Mouse (Mus musculus): ENCODE measurements around the gene Gm10718.
"Not testable (repeated sequence)": the region's sequence is repeated elsewhere in the genome, so short reads cannot be mapped to it uniquely, and the experiment has no call there.

- TF ChIP-seq GATA1 (IDR thresholded peaks at IDR 0.05; ENCODE audit: borderline replicate concordance, low read length); FLI1 (IDR thresholded peaks at IDR 0.05; ENCODE audit: low read length): not testable (repeated sequence)
These were observed 16.7 kb upstream of the Gm10718 start for GRCm38 (mm10) chr9:3006636-3007035.
